Mouse (Mus musculus) ES-Bruce4 (cell line): ENCODE data around the gene Dus2. TPM values are rescaled to one million over a fixed set of nuclear protein-coding genes. Genes with fewer than 3 reads are reported as not detected.

Experiments
- H3K27ac ChIP-seq: 2 replicates; pipeline ENCODE4 v1.5.1; 2012; ENCODE audit warnings: low read length, inconsistent platforms; ENCODE audit not compliant: insufficient read depth
- H3K27me3 ChIP-seq: 2 replicates; pipeline ENCODE4 v1.6.1; 2012; ENCODE audit warnings: mild to moderate bottlenecking, low read length, inconsistent platforms; ENCODE audit not compliant: control insufficient read depth, poor library complexity, insufficient read depth, severe bottlenecking
- H3K36me3 ChIP-seq: 2 replicates; pipeline ENCODE4 v1.6.1; 2012; ENCODE audit warnings: inconsistent platforms, mild to moderate bottlenecking, low read length, moderate library complexity; ENCODE audit not compliant: control insufficient read depth, poor library complexity, insufficient read depth, severe bottlenecking
- H3K4me1 ChIP-seq: one replicate; pipeline ENCODE4 v1.8.1; 2011; ENCODE audit warnings: low read length; ENCODE audit not compliant: control insufficient read depth, insufficient read depth
- H3K4me3 ChIP-seq: 2 replicates; pipeline ENCODE4 v1.5.1; 2011; ENCODE audit warnings: low read depth, mild to moderate bottlenecking, low read length
- H3K9ac ChIP-seq: 2 replicates; pipeline ENCODE4 v1.6.1; 2012; ENCODE audit warnings: low read depth, mild to moderate bottlenecking, inconsistent platforms; ENCODE audit not compliant: poor library complexity, severe bottlenecking
- H3K9me3 ChIP-seq: replicated peaks from 2 replicates; pipeline ENCODE4 v1.6.1; 2012; ENCODE audit warnings: mild to moderate bottlenecking, low read length, inconsistent platforms; ENCODE audit not compliant: control insufficient read depth, poor library complexity, insufficient read depth, severe bottlenecking
- CTCF ChIP-seq: IDR thresholded peaks from one replicate; pipeline ENCODE4 v1.8.1; 2011; ENCODE audit warnings: low read depth, low read length
- EP300 ChIP-seq: IDR thresholded peaks from 2 replicates; pipeline ENCODE4 v1.6.1; 2011; ENCODE audit warnings: low read depth, low read length; ENCODE audit not compliant: insufficient read depth
- POLR2A ChIP-seq: IDR thresholded peaks from one replicate; pipeline ENCODE4 v1.8.1; 2011; ENCODE audit warnings: low read length; ENCODE audit not compliant: insufficient read depth
- polyA plus RNA-seq: library from polyadenylated mRNA; stranded (reverse); fragments of >200 nt; gene quantifications from 2 replicates; pipeline ENCODE4 v1.2.4, GENCODE M21; 2011; ENCODE audit warnings: low read depth; ENCODE audit not compliant: missing spikeins, insufficient read depth, insufficient read length

Gene Dus2
- polyA plus RNA-seq, 1 experiment: 19.3 TPM

- Histone ChIP-seq H3K4me3 (no peak overlapping the region), H3K27me3 (no peaks in the 10 kb centered on the region), H3K27ac (no peak overlapping the region), H3K36me3 (no peaks in the 10 kb centered on the region), H3K4me1 (no peaks in the 10 kb centered on the region), H3K9me3 (no peaks in the 10 kb centered on the region), H3K9ac (no peak overlapping the region)
- TF ChIP-seq CTCF (no peak), POLR2A (no peak), EP300 (no peak)
These were observed 1.4 kb downstream of the Dus2 start for GRCm38 (mm10) chr8:105992499-105992898.

GRCm38 (mm10) chr8:105993226-105993625, 2.1 kb downstream of the Dus2 start:
- no peak overlapping the region for H3K9ac ChIP-seq
- TF ChIP-seq POLR2A (no peak), EP300 (no peak), CTCF (no peak)

GRCm38 (mm10) chr8:105996359-105996758, 5.2 kb downstream of the Dus2 start:
- Histone ChIP-seq H3K27ac (no peak overlapping the region), H3K9ac (no peak overlapping the region), H3K27me3 (no peaks in the 10 kb centered on the region), H3K4me3 (no peak overlapping the region), H3K9me3 (no peaks in the 10 kb centered on the region), H3K4me1 (no peaks in the 10 kb centered on the region), H3K36me3 (no peaks in the 10 kb centered on the region)
- TF ChIP-seq EP300 (no peak), POLR2A (no peak), CTCF (no peak)

More at GRCm38 (mm10) chr8:105993226-105993625, 2.1 kb downstream of the Dus2 start:
- Histone ChIP-seq H3K4me1 (no peaks in the 10 kb centered on the region), H3K27me3 (no peaks in the 10 kb centered on the region), H3K27ac (no peak overlapping the region), H3K36me3 (no peaks in the 10 kb centered on the region), H3K4me3 (no peak overlapping the region), H3K9me3 (no peaks in the 10 kb centered on the region)

- TF ChIP-seq POLR2A (no peak), CTCF (no peak)
- Histone ChIP-seq H3K9me3 (no peaks in the 10 kb centered on the region), H3K4me1 (no peaks in the 10 kb centered on the region), H3K27me3 (no peaks in the 10 kb centered on the region), H3K27ac (no peak overlapping the region), H3K9ac (no peak overlapping the region), H3K36me3 (no peaks in the 10 kb centered on the region), H3K4me3 (no peak overlapping the region)
These were observed 7.8 kb downstream of the Dus2 start for GRCm38 (mm10) chr8:105998971-105999370.

- Histone ChIP-seq H3K36me3 (no peaks in the 10 kb centered on the region), H3K4me3 (no peak overlapping the region), H3K9me3 (no peaks in the 10 kb centered on the region), H3K27me3 (no peaks in the 10 kb centered on the region), H3K9ac (no peak overlapping the region), H3K27ac (no peak overlapping the region), H3K4me1 (no peaks in the 10 kb centered on the region)
- TF ChIP-seq POLR2A (no peak), CTCF (no peak), EP300 (no peak)
These were observed 10.8 kb downstream of the Dus2 start for GRCm38 (mm10) chr8:106001908-106002307.

- H3K9me3 ChIP-seq: no peaks in the 10 kb centered on the region
- H3K4me1 ChIP-seq: no peaks in the 10 kb centered on the region
- peaks cover 4% of the 10 kb centered on the region; the same call in 1 of the 2 replicates for H3K36me3 ChIP-seq
- no peaks in the 10 kb centered on the region for H3K27me3 ChIP-seq
- H3K27ac ChIP-seq: no peak overlapping the region
- no peak overlapping the region for H3K9ac ChIP-seq
- TF ChIP-seq POLR2A: no peak
- TF ChIP-seq EP300: no peak
- TF ChIP-seq CTCF: no peak
- H3K4me3 ChIP-seq: no peak overlapping the region
These were observed 13.5 kb downstream of the Dus2 start for GRCm38 (mm10) chr8:106004538-106005207.
